Mouse (Mus musculus) R1 (cell line): ENCODE data around the gene Coro1c.

ENCODE experiments used
- DNase-seq: peaks from one replicate; pipeline ENCODE4 v3.0.0-alpha.2; 2018; ENCODE audit warnings: low read depth, low spot score

Coro1c gene

DNA sequence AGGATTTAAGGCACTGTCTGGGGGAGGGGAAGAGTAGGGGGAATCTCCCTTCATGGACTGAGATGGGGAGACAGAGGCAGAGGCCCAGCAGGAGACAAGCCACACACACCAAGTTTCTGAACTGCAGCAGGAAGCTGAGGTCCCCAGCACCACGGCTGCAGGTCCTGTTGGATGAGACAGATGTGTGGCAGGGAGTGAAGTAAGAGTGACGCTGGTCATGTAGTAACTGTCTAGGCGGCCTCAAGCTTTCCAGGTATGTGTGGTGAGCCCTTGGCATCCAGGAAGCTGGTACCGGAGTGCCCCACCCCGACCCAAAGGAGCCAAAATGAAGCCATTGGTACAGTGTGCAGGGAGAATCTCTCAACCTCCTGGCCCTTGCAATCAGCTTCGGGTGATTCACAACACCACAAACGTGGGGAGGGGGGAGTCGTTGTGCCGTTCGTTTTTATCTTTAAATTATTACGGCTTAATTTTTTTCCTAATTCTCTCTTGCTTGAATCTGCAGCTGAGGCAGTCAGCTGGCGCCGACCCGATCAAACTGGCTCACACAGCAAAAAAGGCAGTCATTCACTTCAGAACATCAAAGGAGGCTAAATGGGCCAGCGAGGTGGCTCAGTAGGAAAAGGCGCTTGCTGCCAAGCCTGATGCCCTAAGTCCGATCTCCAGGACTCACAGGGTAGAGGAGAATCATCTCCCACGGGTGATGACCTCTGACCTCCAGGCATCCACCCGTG lies 111.2 kb downstream of the Coro1c start:
- DNase-seq = no peak

DNA sequence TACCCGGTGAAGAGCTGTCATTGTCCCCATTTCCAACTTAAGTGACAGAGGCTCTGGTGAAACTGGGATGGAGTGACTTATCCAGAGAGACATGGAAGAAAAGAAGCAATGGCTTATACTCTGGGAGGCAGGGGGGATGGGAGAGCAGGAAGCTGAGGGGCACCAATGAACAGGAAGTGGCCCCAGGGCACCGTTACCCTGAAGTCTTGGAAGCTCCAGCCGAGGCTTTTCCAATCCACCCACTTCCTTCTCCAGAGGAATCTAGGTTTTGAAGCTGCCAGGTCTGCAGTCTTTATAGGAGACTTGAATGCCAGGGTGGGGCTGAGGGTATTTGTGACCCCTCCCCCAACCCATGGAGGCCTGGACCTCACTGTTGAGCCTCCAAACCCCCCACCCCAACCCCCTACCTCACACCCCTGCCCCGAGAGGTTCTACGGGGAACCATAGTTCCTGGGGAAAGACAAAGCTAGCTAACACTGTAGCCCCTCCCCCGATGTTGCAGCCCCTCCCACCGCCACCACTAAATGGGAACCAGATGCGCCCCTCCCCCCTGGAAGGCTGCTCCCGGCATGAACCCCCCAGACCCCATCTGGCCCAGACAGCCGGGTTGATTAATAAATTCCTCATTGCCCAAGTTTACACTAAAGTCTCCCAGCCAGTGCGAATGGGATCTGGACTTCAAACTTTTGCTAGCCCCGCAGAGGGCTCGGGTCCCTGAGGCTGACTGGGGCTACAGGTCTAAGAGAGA lies 112.0 kb downstream of the Coro1c start:
- peak; percentile 41 for DNase-seq
